Mouse (Mus musculus) liver, postnatal 0 days (tissue): Measurements from ENCODE around the gene Plxdc1.

Experiments used
- CTCF ChIP-seq: sonication (generic); IDR thresholded peaks from 2 replicates; pipeline ENCODE4 v1.5.1; 2016; ENCODE audit warnings: antibody characterized with exemption, low read depth
- EP300 ChIP-seq: IDR thresholded peaks from 2 replicates; pipeline ENCODE4 v1.6.1; 2016; ENCODE audit warnings: antibody characterized with exemption, low read depth, mild to moderate bottlenecking

GRCm38 (mm10) chr11:97985727-97986677 lies at the start of gene Plxdc1:
- TF ChIP-seq EP300 (no peak), CTCF (no peak)
